Mouse (Mus musculus): Measurements from ENCODE around the gene Slc10a1. TPM values are rescaled to one million over a fixed set of nuclear protein-coding genes. Genes with fewer than 3 reads are reported as not detected.
"Not testable (repeated sequence)": the region's sequence is repeated elsewhere in the genome, so short reads cannot be mapped to it uniquely, and the experiment has no call there.

Gene Slc10a1
- total RNA-seq, 2 experiments from 2014 or later: not detected

GRCm38 (mm10) chr12:80966059-80966838, 2.3 kb downstream of the Slc10a1 start:
- DNase-seq: no peak

DNA sequence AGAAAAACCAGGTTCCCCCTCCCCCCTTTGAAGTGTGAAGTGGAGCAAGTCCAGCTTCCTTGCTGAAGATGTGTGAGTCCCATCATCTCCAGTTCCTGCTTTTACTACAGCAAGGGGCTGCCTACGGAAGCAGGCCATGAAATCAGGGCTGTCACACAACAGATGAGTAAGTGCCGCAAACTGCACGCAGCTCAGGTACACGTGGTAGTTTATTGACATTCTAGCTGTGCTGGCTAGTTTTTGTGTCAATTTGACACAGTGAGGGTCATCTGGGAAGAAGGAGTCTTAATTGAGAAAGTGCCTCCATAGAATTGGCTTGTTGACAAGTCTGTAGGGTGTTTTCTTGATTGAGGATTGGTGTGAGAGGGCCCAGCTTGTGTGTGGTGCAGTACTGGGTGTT, 5.9 kb downstream of the Slc10a1 start:
- no peak for DNase-seq

DNA sequence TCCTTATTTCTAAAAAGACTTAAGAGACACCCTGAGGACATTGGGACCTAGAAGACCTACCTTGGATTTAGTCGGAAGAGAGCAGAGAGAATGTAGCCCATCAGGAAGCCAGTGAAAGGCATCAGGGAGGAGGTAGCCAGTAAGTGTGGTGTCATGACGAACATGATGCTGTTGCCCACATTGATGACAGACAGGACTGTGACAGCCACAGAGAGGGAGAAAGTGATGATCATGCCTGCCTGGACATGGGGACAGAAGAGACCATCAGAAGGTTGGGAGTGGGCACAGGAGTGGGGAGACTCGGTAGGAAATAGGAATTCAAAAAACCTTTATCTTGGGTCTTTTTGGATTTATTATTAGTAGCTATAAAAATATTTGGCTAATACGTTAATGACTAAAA, 10.5 kb downstream of the Slc10a1 start:
- DNase-seq: no peak

DNA sequence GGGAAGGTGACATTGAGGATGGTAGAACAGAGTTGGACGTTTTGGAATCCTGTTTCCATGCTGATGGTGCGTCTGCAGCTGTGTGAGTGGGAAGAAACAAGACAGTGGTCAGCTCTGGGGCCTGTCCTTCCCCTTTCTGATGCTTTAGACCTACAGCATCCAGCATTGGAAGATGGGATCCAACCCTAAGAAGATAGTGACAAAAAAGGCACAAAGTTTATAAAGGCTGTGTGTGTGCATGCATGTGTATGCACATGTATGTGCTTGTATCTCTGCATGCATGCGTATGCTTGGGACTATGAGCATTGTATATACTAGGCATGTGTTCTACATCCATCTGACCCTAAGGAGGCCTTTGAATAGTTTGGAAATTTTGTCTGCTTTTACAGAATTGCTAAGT, 12.5 kb downstream of the Slc10a1 start:
- no peak for DNase-seq

DNA sequence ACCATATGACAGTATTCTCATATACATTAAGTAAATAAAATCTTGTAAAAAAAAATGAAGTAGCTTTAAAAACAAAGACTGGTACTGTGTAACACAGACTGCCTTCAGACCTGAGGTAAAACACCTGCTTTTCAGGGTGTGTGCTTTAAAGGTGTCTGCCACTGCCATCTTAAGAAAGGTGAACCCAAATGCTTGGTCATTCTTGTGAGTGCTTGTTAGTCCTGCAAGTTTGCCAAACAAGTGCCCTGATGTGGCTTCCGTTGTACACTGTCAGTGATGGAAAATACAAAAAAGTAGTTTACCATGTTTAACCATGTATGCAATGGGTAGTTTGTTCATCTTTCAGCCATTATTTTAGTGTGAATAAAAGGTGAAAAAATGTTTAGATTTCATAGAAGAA, 16.0 kb downstream of the Slc10a1 start:
- no peak for DNase-seq

DNA sequence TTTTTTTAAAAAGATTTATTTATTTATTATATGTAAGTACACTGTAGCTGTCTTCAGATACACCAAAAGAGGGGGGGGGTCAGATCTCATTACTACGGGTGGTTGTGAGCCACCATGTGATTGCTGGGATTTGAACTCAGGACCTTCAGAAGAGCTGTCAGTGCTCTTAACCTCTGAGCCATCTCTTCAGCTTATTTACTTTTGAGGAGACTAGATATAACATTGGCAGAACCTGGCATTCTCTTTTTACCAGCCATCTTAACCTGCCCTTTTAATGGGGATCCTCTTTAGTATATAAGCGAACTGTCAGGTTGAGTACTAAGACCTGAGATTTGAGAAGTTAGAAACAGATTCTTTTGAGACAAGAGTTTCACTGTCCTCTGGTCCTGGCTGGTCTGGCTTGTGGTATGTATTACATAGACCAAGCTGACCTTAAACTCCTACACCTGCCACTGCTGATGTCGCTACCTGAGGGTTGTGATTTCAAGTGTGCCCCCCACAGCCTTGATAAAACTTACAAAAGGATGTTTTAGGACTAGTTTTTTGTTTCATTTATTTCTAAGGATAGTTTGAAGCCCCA, 16.8 kb downstream of the Slc10a1 start:
- DNase-seq: no peak

- DNase-seq: not testable (repeated sequence)
These were observed 18.9 kb downstream of the Slc10a1 start for GRCm38 (mm10) chr12:80949603-80950002.

DNA sequence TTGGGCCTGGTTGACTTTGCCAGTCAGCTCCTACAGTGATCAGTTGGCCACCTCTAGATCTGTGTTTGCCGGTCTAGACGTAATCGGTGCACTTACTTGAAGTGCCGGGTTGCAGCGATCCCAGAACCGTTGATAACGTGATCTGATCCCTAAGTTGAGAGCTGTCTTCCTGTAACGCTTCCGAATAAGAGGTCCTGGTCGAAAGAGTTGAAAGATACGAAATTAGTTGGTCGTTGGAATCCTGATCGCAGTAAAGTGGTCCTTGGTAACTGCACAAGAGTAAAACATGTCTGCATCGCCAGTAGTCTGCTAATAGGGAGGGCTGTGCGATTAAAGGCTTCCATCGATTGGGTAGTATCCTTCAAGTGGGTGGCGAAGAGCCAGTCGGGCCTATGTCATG, 20.3 kb downstream of the Slc10a1 start:
- DNase-seq: no peak

- DNase-seq: peak; percentile 95
These were observed 22.5 kb downstream of the Slc10a1 start for GRCm38 (mm10) chr12:80945996-80946355.

DNA sequence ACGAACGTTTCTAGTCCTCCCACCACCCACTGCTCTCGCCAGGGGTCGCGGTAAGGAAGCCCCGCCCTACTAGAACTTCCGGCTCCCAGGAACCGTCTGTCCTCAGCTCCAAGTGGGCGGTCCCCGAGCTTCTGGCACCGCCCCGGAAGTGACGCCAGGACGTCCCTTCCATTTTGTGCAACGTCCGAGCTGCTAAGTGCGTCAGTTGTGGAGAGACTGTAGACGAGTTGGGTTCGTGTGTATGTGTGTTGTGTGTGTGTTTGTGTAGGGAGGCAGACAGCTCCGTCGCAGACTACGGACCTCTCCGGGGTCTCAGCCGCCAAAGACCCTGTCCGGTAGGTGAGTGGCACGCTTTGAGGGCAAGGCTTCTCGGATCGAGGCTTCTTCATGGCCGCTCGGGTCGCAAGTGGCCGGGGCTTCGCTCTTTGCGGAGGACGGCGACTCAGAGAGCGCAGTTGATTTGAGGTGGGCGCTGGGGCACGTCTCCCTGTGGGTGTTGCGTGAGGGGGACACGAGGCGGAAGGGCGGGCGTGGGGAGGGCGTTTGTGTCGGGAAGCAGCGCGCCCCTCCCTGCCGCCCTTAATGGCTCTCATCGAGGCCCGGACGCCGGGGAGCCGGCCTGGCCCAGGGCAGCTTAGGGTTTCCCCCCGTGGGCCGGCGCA, 23.0 kb downstream of the Slc10a1 start, which contains the start of gene Srsf5:
Srsf5 (plus strand) TSS at position 171 of the 662 bp plus-strand sequence.
- peak; percentile 97 for DNase-seq

GRCm38 (mm10) chr12:80944963-80945333, 23.6 kb downstream of the Slc10a1 start:
- not testable (repeated sequence) for DNase-seq

- no peak for DNase-seq
These were observed 24.3 kb downstream of the Slc10a1 start for GRCm38 (mm10) chr12:80944204-80944603.

DNA sequence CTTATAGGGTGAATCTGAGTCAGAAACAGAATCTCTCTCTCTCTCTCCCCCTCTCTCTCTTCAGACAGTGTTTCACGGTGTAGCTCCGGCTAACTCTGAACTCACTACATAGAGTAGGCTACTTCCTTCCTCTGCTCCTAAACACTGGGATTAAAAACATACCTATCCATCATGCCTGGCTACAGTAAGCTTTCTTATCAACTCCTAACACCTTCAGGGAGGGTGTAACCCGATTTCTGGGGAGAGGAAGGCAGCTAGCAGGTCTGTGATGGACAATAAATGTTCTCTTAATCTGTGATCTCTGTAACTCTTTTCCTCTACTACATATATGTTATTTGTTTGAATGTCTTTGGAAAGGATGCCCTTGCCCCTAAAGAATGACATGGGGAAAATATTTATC, 25.1 kb downstream of the Slc10a1 start:
- DNase-seq: no peak

- peak; percentile 10 for DNase-seq
These were observed 26.6 kb downstream of the Slc10a1 start for GRCm38 (mm10) chr12:80941886-80942285.

- no peak for DNase-seq
These were observed 29.3 kb downstream of the Slc10a1 start for GRCm38 (mm10) chr12:80939165-80939564.

DNA sequence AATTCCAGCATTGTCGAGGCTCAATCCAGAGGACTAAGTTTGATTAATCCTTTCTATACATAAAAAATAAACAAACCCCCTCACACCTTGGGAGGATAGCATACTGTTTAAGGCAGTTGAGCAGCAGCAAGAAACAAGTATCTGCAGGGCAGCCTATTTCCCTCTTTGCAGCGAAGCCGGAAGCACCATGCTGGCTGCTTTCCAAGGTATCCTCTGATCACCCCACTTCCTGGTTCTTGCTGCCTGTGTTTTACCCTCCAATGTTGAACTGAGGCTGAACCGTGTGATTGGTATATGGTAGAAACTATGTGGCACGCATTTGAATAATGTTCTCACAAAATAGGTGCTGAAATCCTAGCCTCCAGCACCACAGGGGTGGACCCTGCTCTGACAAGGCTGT, 29.9 kb downstream of the Slc10a1 start:
- DNase-seq: peak; percentile 45

GRCm38 (mm10) chr12:80937331-80938029, 31.0 kb downstream of the Slc10a1 start:
- DNase-seq: no peak

DNA sequence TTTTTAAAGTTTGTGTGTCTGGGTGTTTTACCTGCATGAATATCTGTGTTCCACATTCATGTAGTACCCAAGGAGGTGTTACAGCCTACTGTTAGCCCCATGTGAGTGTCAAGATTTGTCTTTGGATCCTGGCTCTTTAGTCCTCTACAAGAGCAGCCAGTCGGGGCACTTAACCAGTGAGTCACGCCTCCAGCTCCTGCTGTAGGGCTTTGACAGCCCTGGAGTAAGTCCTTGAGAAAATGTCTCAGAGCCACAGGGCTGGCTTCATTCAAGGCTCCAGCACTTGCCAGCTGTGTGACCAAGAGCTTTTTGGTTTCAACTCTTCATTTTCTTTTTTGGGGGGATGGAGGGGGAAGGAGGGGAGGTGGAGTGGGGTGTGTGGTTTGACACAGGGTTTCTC, 31.8 kb downstream of the Slc10a1 start:
- DNase-seq: no peak

DNA sequence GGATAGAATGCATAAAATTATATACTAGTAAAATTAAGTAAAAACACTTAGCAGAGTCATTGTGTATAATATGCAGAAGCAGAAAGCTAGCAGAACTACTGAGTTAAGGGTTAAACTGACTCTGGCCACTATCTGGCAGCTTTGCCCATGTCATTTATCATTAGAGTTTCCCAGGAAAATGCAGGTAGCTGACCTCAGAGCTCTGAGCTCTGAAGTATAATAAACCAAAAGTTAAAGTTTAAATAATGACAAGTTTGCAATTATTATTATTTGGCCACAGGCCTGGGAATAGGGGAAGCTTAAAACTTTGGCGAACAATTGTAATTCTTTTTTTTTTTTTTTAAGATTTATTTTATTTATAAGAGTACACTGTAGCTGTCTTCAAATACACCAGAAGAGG, 35.6 kb downstream of the Slc10a1 start:
- no peak for DNase-seq

- no peak for DNase-seq
These were observed 36.9 kb downstream of the Slc10a1 start for GRCm38 (mm10) chr12:80931402-80932140.

GRCm38 (mm10) chr12:80930141-80930540, 38.4 kb downstream of the Slc10a1 start:
- no peak for DNase-seq

DNA sequence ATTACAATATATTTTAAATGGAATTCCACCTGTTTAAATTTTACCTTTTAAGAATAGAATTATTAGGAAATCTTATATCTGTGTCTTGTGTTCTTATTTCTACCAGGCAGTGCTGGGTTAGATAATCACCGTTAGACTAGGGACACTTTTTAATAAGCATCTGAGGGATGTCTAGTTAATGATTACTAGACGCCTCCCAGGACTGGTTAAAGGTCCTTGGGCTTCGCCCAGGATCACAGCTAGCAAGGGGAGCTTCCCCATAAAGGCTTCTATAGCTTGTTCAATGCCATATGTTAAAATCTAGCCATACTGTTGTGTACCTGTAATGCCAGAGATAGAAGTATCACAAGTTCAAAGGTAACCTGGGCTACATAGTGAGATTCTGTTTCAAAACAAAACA, 39.6 kb downstream of the Slc10a1 start:
- no peak for DNase-seq
